Mouse (Mus musculus): Measurements from ENCODE around the gene Celsr1.
"Not testable (repeated sequence)": the region's sequence is repeated elsewhere in the genome, so short reads cannot be mapped to it uniquely, and the experiment has no call there.

Gene Celsr1

GRCm38 (mm10) chr15:86064191-86064849 lies 30.7 kb upstream of the Celsr1 start:
- no peak for DNase-seq (ENCODE audit: low spot score in 2 of 2)

DNA sequence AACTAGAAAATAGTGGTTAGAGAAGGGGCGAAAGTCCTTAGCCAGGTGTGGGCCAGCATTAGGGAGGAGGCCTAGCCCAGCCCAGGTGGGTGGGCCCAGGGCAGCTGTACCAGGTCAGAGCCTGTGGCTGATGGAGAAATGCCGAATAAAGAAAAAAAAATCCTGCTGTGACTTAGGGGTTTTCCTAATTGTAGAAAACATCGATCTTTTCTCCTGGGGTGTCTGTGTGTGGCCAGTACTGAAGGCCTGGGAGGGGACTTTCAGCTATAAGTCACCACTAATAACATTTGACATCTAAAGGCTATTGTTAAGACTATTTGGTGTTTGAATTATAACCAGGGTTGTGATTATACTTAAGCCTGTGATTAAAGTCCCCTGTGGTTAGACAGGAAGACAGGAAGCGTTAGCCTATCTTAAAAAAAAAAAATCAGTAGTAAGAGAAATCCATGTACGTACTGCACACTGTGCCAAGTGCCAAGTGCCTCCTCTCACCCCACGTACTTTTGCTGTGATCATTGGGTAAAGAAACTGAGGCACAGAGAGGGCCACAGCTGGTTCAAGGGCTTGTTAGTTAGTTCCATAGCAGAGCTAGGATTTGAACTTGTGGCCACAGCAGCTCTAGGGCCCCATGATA lies 28.4 kb upstream of the Celsr1 start:
- no peak for DNase-seq (ENCODE audit: low spot score in 2 of 2)

DNA sequence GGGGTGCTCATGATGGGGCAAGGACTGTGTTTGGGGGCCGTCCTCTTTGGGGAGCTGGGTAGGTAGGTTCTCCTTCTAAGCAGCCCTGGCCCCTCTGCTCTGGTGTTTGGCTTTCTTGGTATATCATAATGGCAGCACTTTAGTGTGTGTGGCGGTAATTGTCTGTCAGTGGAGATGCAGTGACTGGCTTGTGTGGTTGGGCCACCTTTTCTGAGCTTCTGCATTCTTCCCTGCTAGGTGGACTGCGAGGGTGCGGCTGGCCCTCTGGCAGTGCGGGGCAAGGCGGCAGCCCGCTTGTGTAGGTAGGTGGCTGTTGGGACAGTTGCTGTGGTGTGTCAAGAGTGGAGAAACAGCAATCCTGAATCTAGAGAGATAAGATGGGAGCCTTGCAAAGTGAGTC lies 27.6 kb upstream of the Celsr1 start:
- DNase-seq (ENCODE audit: low spot score in 2 of 2): no peak

GRCm38 (mm10) chr15:86060581-86060980 lies 27.0 kb upstream of the Celsr1 start:
- DNase-seq (ENCODE audit: low spot score in 2 of 2): no peak

- DNase-seq (ENCODE audit: low spot score in 2 of 2): no peak
Measured at GRCm38 (mm10) chr15:86059835-86060380, 26.3 kb upstream of the Celsr1 start.

GRCm38 (mm10) chr15:86058931-86059834 lies 25.6 kb upstream of the Celsr1 start:
- no peak for DNase-seq (ENCODE audit: low spot score in 2 of 2)

GRCm38 (mm10) chr15:86058394-86058915 lies 24.9 kb upstream of the Celsr1 start:
- DNase-seq (ENCODE audit: low spot score in 2 of 2): peak; percentile 75

DNA sequence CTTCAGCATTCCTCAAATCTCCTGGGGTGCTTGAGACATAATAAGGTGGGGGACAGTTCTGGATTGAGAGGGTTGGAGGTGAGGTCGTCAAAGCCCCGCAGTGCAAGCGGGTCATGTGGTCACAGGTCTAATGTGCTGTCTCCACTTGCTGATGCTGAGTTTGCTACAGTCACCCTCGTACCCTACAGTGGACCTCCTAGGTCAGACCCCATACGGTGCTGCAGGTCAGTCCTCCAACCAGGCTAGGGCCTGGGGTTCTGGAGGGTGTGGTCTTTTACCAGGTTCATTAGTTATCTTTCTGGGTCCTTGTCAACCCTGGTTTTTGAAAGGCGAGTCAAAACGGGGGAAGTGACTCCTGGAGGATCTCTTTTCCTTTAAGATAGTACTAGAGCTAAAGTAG lies 24.3 kb upstream of the Celsr1 start:
- no peak for DNase-seq (ENCODE audit: low spot score in 2 of 2)

- no peak for DNase-seq (ENCODE audit: low spot score in 2 of 2)
Measured at GRCm38 (mm10) chr15:86057413-86057812, 23.8 kb upstream of the Celsr1 start, which contains the start of gene Gramd4. Gramd4 (plus strand) TSS chr15:86057695.

- DNase-seq (ENCODE audit: low spot score in 2 of 2): no peak
Measured at GRCm38 (mm10) chr15:86056221-86056760, 22.7 kb upstream of the Celsr1 start.

DNA sequence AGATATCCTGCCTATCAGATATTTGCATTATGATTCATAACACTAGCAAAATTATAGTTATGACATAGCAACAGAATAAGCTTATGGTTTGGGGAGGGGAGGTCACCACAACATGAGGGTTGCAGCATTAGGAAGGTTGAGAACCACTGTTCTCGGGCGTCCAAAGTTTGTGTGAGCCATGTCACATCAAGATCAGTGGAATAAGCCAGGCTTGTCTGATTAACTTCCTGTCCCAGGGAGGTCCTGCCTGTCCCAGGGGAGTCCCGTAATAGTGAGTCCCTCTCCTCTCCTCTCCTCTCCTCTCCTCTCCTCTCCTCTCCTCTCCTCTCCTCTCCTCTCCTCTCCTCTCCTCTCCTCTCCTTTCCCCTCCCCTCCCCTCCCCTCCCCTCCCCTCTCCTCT lies 21.3 kb upstream of the Celsr1 start:
- not testable (repeated sequence) for DNase-seq (ENCODE audit: low spot score in 2 of 2)

DNA sequence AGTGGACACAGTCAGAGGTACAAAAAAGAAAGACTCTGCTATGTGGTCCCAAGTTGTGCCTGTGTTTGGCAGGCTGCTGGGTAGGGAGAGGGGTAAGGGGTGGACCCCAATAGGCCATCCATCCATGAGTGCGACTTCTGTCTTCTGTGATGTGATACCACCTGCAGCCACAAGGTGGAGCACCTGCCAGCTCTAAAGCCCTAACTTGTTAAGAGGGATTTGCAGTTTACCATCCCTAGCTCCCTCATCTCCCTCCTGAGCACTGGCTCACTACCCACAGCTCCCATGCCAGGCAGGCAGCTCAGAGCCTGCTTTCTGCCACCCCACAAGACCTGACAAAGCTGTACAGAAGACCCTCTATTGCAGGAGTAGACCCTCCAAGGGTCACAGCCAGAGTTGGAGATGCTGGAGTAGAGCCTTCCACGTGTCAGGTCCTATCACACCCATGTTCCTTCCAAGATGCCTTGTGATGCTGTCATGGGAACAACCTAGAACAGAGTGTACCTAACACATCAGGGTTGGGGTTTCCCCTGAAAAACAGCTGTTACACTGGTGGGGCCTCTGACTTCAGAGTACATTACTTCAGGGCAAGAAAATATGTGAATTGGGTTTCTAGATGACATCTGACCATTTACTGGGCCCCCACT lies 20.4 kb upstream of the Celsr1 start:
- peak; percentile 54 to 82 for DNase-seq (ENCODE audit: low spot score in 2 of 2)

DNA sequence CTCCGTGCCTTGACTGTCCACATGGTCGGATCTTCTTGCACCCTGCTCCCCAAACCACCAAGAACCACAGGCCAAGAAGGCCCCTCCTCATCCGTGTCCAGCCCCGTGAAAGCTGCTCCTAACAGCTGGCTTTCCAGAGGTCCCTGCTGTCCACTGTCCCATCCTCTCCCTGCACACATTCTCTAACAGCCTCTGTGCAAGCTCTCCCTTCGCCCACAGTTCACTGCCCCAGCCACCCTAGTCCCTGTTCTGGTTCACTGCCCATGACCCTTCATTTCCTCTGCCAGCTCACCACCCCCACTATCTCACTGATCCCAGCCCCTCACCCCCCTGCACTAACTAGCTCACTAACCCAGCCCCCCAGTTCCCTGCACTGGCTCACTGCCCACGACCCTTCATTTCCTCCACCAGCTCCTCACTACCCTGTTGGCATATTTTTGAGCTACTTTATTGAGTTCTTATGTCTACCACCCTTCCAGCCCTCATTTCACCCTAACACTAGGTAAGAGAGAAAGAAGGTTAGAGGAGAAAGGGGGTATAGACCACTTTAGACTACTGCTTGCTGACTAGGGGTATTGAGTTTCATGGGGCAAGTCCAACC lies 18.4 kb upstream of the Celsr1 start:
- no peak for DNase-seq (ENCODE audit: low spot score in 2 of 2)

DNA sequence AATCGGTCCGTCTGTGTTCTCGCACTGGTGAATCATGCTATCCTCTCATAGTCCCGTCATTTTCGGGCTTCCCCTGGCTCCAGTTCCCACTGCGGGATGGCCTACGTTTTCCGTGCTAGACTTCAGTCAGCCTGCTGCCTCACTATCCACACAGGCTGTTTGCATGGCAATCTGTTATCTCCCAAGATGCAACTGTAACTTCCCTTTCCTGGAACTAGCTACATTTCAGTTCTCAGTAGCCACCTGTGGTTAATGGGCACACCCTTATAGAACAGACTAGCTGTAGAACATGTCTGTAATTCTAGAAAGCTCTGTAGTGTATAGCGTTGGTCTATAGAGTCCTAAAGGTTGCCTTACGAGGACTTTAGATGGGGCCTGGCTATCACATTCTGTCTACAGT lies 17.6 kb upstream of the Celsr1 start:
- DNase-seq (ENCODE audit: low spot score in 2 of 2): no peak

DNA sequence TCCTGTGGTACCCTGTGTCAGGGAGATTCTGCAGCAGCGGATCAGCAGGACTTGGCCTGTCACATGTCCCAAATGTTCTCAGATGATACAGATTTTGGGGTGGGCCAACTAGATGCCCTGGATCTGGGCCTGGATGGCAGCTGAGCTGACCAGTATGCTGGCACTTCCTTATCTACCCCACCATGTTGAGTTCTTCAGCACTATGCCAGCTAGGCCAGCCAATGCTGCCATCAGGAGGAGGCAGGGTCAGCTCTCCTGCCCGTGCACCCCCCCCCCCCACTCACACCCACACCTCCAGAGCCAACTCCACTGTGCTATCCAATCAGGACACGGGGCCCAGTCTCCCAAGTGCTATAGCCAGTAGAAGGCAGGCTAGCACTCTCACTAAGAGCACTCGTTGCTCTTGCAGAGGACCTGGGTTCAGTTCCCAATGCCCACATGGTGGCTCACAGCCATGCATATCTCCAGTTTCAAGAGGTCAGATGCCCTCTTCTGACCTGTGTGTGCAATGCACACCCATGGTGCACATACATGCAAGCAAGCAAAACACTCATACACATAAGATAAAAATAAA lies 16.7 kb upstream of the Celsr1 start:
- no peak for DNase-seq (ENCODE audit: low spot score in 2 of 2)

GRCm38 (mm10) chr15:86049510-86049909 lies 15.9 kb upstream of the Celsr1 start:
- no peak for DNase-seq (ENCODE audit: low spot score in 2 of 2)

DNA sequence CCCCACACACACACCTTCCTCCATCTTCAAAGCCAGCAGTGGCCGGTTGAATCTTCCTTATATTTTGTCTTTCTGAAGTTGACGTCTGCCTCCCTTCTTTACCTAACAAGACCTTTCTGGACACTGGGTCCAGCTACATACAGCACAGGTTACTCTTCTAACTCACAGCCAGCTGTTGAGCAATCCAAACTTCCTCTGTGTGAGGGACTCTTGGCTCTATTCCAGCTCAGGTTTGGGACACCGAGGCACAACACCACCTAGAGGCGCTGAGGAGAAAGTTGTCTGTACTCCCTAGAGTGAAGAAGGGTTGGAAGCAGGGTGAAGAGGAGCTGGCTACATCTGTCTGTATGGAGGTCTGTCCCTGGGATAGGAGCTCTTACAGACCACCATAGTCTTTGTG lies 8.8 kb upstream of the Celsr1 start:
- no peak for DNase-seq (ENCODE audit: low spot score in 2 of 2)

DNA sequence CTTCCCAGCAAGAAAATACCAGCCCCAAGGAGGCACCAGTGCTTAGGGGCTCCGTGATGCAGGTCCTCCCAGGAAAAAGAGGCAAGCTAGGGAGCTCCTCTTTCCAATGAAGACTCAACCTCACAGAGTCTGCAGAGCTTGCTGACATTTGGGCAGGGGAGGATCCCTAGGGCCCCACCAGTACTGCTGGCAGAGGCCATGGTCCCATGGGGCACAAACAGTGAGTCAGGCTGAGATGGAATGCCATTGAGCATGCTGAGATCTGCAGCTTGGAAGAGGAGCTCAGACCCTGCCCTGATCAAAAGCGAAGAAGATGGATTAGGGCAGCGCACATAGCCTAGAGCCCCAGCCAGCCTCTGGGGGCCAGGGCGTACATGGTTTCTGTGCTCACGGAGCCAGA lies 7.8 kb upstream of the Celsr1 start:
- no peak for DNase-seq (ENCODE audit: low spot score in 2 of 2)

GRCm38 (mm10) chr15:86038802-86039201 lies 5.2 kb upstream of the Celsr1 start:
- DNase-seq (ENCODE audit: low spot score in 2 of 2): peak in 1 of 2 experiments; percentile 54

GRCm38 (mm10) chr15:86035913-86036312 lies 2.3 kb upstream of the Celsr1 start:
- DNase-seq (ENCODE audit: low spot score in 2 of 2): no peak
